Comparison of ENCODE assay signal across 13 mouse cellular contexts in the genomic region with DNA sequence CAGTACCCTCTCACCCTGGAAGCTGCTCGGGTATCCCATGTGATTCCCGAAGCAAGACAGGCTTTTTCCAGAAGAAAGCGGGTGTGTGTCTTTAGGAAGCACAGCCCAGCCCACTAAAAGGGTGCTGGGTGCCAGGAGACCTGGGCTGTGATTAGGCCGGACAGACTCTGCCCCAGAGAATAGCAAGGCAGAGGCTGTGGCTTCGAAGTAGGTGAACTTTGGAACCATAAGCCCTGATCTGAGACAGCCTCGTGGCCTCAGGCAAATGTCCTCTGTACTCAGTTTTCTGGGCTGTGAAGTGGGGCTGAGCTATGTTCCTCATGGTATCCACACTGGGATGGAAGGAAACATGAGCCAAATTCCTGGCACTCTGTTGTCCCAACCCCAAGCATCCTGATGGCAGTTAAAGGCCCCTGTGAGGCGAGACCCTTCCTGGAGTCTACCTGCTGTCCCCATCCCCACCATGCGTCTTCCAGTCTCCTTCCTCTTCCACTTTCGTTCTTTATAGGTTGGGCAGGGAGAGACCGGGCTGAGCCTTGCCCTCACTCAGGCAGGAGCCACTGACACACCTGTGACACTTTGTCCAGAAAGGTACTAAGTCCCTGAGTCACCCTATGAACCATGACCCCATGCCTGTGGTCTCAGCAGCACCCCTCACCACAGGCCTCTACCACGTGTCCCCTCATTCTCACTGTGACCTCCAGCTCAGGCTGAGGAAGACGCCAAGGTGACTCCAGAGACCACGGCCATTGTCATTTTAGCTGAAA. TPM values are rescaled to one million over a fixed set of nuclear protein-coding genes. Genes with fewer than 3 reads are reported as not detected.
A peak's percentile ranks its signal among the peaks of the same experiment; 100 is the strongest.
DNase-seq lines count a peak whose midpoint lies in the region; ATAC-seq and TF ChIP-seq lines count a peak whose summit lies in the region.
"Had no signal": no experiment of that assay in that cellular context is flagged by ENCODE, and none has a peak within 500 bp of the region (broad histone marks: within the 10 kb centered on the region; RNA-seq: fewer than 3 reads in every experiment).

No protein-coding gene starts in this region.

- H3K4me2 ChIP-seq in forebrain, embryonic 15.5 days (replicated peaks) = no peak overlapping the region
- H3K4me2 ChIP-seq in forebrain, embryonic 12.5 days = no peak overlapping the region
- no peak overlapping the region for H3K4me2 ChIP-seq in kidney, embryonic 16.5 days (replicated peaks; ENCODE audit: low read depth, low read length)
- H3K4me2 ChIP-seq in hindbrain, postnatal 0 days (ENCODE audit: low read depth, low read length) = no peak overlapping the region
- H3K4me2 ChIP-seq in liver, embryonic 14.5 days (ENCODE audit: low read depth) = peak overlapping the region; percentile 83
- H3K4me2 ChIP-seq: embryonic facial prominence, embryonic 12.5 days; stomach, embryonic 15.5 days had no signal

- H3K9ac ChIP-seq in forebrain, embryonic 15.5 days (replicated peaks) = no peak overlapping the region
- no peak overlapping the region for H3K9ac ChIP-seq in forebrain, embryonic 12.5 days
- H3K9ac ChIP-seq in kidney, embryonic 16.5 days (replicated peaks; ENCODE audit: low read length) = no peak overlapping the region
- no peak overlapping the region for H3K9ac ChIP-seq in hindbrain, postnatal 0 days (replicated peaks; ENCODE audit: low read length)
- peak overlapping the region; percentile 69 for H3K9ac ChIP-seq in liver, embryonic 14.5 days (replicated peaks)
- H3K9ac ChIP-seq: embryonic facial prominence, embryonic 12.5 days; stomach, embryonic 15.5 days had no signal

- H3K9me3 ChIP-seq in forebrain, embryonic 15.5 days = no peaks in the 10 kb centered on the region
- H3K9me3 ChIP-seq in forebrain, embryonic 12.5 days = peaks cover 5% of the 10 kb centered on the region; the same call in 1 of the 2 replicates
- no peaks in the 10 kb centered on the region for H3K9me3 ChIP-seq in kidney, embryonic 16.5 days (ENCODE audit: low read length)
- H3K9me3 ChIP-seq in hindbrain, postnatal 0 days (ENCODE audit: low read length) = no peaks in the 10 kb centered on the region
- H3K9me3 ChIP-seq in liver, embryonic 14.5 days (ENCODE audit: control insufficient read depth, low read length) = no peaks in the 10 kb centered on the region
- H3K9me3 ChIP-seq: embryonic facial prominence, embryonic 12.5 days; stomach, embryonic 15.5 days had no signal

- no peak for TF ChIP-seq EP300 in liver, embryonic 14.5 days (IDR thresholded peaks at IDR 0.05; ENCODE audit: low read depth)

- peak; percentile 6; the same call in 1 of the 2 replicates for ATAC-seq in forebrain, embryonic 15.5 days (replicated peaks)
- ATAC-seq in forebrain, embryonic 12.5 days (ENCODE audit: low FRiP score) = no peak
- ATAC-seq in kidney, embryonic 16.5 days (ENCODE audit: low FRiP score, low TSS enrichment) = no peak
- ATAC-seq in hindbrain, postnatal 0 days = 0 out of 2 replicates have a peak, but pooled peaks have one; percentile 10
- no peak for ATAC-seq in liver, embryonic 14.5 days (ENCODE audit: insufficient read depth)

- H3K4me1 ChIP-seq in forebrain, embryonic 15.5 days = 0 out of 2 replicates have a peak, but pooled peaks cover 8% of the 10 kb centered on the region
- H3K4me1 ChIP-seq in forebrain, embryonic 12.5 days = peaks cover 9% of the 10 kb centered on the region
- H3K4me1 ChIP-seq in kidney, embryonic 16.5 days (ENCODE audit: insufficient read depth, low read length) = no peaks in the 10 kb centered on the region
- H3K4me1 ChIP-seq in hindbrain, postnatal 0 days (ENCODE audit: insufficient read depth, low read length) = peaks cover 7% of the 10 kb centered on the region; the same call in 1 of the 2 replicates
- H3K4me1 ChIP-seq in liver, embryonic 14.5 days (replicated peaks; ENCODE audit: control insufficient read depth in 2 of 2, insufficient read depth in 2 of 2, low read length in 1 of 2) = peaks cover 52% of the 10 kb centered on the region in 2 experiments
- H3K4me1 ChIP-seq: embryonic facial prominence, embryonic 12.5 days; stomach, embryonic 15.5 days had no signal

- no peak overlapping the region for H3K27ac ChIP-seq in forebrain, embryonic 15.5 days (replicated peaks)
- no peak overlapping the region for H3K27ac ChIP-seq in forebrain, embryonic 12.5 days
- no peak overlapping the region for H3K27ac ChIP-seq in kidney, embryonic 16.5 days (ENCODE audit: low read length)
- peak overlapping the region; percentile 60; the same call in 1 of the 2 replicates for H3K27ac ChIP-seq in hindbrain, postnatal 0 days
- H3K27ac ChIP-seq in liver, embryonic 14.5 days = peak overlapping the region; percentile 98
- H3K27ac ChIP-seq: embryonic facial prominence, embryonic 12.5 days; stomach, embryonic 15.5 days had no signal

- H3K27me3 ChIP-seq in forebrain, embryonic 15.5 days = no peaks in the 10 kb centered on the region
- H3K27me3 ChIP-seq in forebrain, embryonic 12.5 days = no peaks in the 10 kb centered on the region
- no peaks in the 10 kb centered on the region for H3K27me3 ChIP-seq in kidney, embryonic 16.5 days (ENCODE audit: insufficient read depth, low read length)
- H3K27me3 ChIP-seq in hindbrain, postnatal 0 days (ENCODE audit: insufficient read depth, low read length) = no peaks in the 10 kb centered on the region
- peaks cover 9% of the 10 kb centered on the region for H3K27me3 ChIP-seq in liver, embryonic 14.5 days (ENCODE audit: control insufficient read depth, insufficient read depth, low read length)
- H3K27me3 ChIP-seq: embryonic facial prominence, embryonic 12.5 days; stomach, embryonic 15.5 days had no signal

- no peaks in the 10 kb centered on the region for H3K36me3 ChIP-seq in forebrain, embryonic 15.5 days
- H3K36me3 ChIP-seq in forebrain, embryonic 12.5 days (replicated peaks) = no peaks in the 10 kb centered on the region
- no peaks in the 10 kb centered on the region for H3K36me3 ChIP-seq in kidney, embryonic 16.5 days (ENCODE audit: insufficient read depth, low read length)
- no peaks in the 10 kb centered on the region for H3K36me3 ChIP-seq in hindbrain, postnatal 0 days (ENCODE audit: insufficient read depth, low read length)
- H3K36me3 ChIP-seq in liver, embryonic 14.5 days (replicated peaks; ENCODE audit: control insufficient read depth, insufficient read depth, low read depth) = no peaks in the 10 kb centered on the region
- H3K36me3 ChIP-seq: embryonic facial prominence, embryonic 12.5 days; stomach, embryonic 15.5 days had no signal

- no peak overlapping the region for H3K4me3 ChIP-seq in forebrain, embryonic 15.5 days
- no peak overlapping the region for H3K4me3 ChIP-seq in forebrain, embryonic 12.5 days (replicated peaks)
- no peak overlapping the region for H3K4me3 ChIP-seq in kidney, embryonic 16.5 days (ENCODE audit: low read length)
- no peak overlapping the region for H3K4me3 ChIP-seq in hindbrain, postnatal 0 days (ENCODE audit: low read length)
- peak overlapping the region in 1 of 2 experiments; percentile 37; a peak in 2 of 4 replicates for H3K4me3 ChIP-seq in liver, embryonic 14.5 days (ENCODE audit: insufficient read depth in 1 of 2, low read depth in 2 of 2, low read length in 2 of 2)
- H3K4me3 ChIP-seq: embryonic facial prominence, embryonic 12.5 days; stomach, embryonic 15.5 days had no signal

- WGBS in forebrain, embryonic 15.5 days = 91% methylated on average over 13 of the region's 13 CpGs
- 86% methylated on average over 13 of the region's 13 CpGs for WGBS in forebrain, embryonic 12.5 days
- 83% methylated on average over 13 of the region's 13 CpGs for WGBS in kidney, embryonic 16.5 days
- WGBS in hindbrain, postnatal 0 days = 85% methylated on average over 13 of the region's 13 CpGs
- WGBS in liver, embryonic 14.5 days (ENCODE audit: insufficient replicate concordance) = 68% methylated on average over 13 of the region's 13 CpGs

- DNase-seq in kidney, adult 8-10 months = peak; percentile 44 to 54
- DNase-seq in hindbrain, postnatal 0 days (ENCODE audit: low spot score) = no peak
- DNase-seq in liver, embryonic 14.5 days (ENCODE audit: low read depth in 3 of 3, low spot score in 3 of 3) = no peak
- no peak for DNase-seq in gastrocnemius, postnatal 4 days (ENCODE audit: low spot score in 2 of 2)
- DNase-seq in urinary bladder, adult 2 months (ENCODE audit: low spot score) = no peak
- DNase-seq: gastrocnemius, postnatal 25 days; heart, postnatal 10 days; thymus, postnatal 36 days had no signal

- TF ChIP-seq CTCF in hindbrain, postnatal 0 days (IDR thresholded peaks at IDR 0.05; ENCODE audit: low read depth) = no peak
- no peak for TF ChIP-seq CTCF in liver, embryonic 14.5 days (IDR thresholded peaks at IDR 0.05; ENCODE audit: low read depth)

RNA-seq across cellular contexts. Expression of a gene that starts 51.4 kb away (rescaled TPM):
- polyA plus RNA-seq in forebrain, embryonic 15.5 days (2015; fragmentation: Nextera tagmentation; extraction: Ambion mirVana) = 62.0 and 68.4 TPM in 2 replicates
- 54.8 and 62.4 TPM in 2 replicates for polyA plus RNA-seq in forebrain, embryonic 12.5 days (2016; fragmentation: Nextera tagmentation; extraction: Ambion mirVana)
- polyA plus RNA-seq in kidney, embryonic 16.5 days (2015; fragmentation: Nextera tagmentation; extraction: Ambion mirVana) = 19.2 and 32.1 TPM in 2 replicates
- 41.9 and 44.5 TPM in 2 replicates for total RNA-seq in hindbrain, postnatal 0 days (2014; rRNA removed)
- polyA plus RNA-seq in hindbrain, postnatal 0 days (2015; fragmentation: Nextera tagmentation; extraction: Ambion mirVana) = 47.7 and 51.5 TPM in 2 replicates
- polyA plus RNA-seq in liver, embryonic 14.5 days (2012; rRNA removed) = 11.1 and 16.5 TPM in 2 replicates
- 27.7 and 33.1 TPM in 2 replicates for polyA plus RNA-seq in liver, embryonic 14.5 days (2014; fragmentation: Nextera tagmentation; extraction: Ambion mirVana)
- total RNA-seq in gastrocnemius, postnatal 4 days (2021) = 10 to 100 TPM; 27.0 to 28.4 TPM
- 37.6 and 43.3 TPM in 2 replicates for polyA plus RNA-seq in urinary bladder, adult 2 months (2012; rRNA removed)

Comparison
In these comparisons a context has a peak if more than half of its experiments do, and no peak if none do; other contexts are left out.
1. ATAC-seq: peak in forebrain, embryonic 15.5 days (single experiment) and hindbrain, postnatal 0 days (single experiment); none in forebrain, embryonic 12.5 days (single experiment), kidney, embryonic 16.5 days (single experiment) and liver, embryonic 14.5 days (single experiment).
2. H3K27ac ChIP-seq: peak in hindbrain, postnatal 0 days (single experiment) and liver, embryonic 14.5 days (single experiment); none in forebrain, embryonic 15.5 days (single experiment), forebrain, embryonic 12.5 days (single experiment) and kidney, embryonic 16.5 days (single experiment).
3. DNase-seq: peak in kidney, adult 8-10 months (2 of 2); none in hindbrain, postnatal 0 days (single experiment), liver, embryonic 14.5 days (0 of 3), gastrocnemius, postnatal 4 days (0 of 2) and urinary bladder, adult 2 months (single experiment).